Mouse (Mus musculus): ENCODE data around the gene Gm10428. TPM values are rescaled to one million over a fixed set of nuclear protein-coding genes. Genes with fewer than 3 reads are reported as not detected.
"Not testable (repeated sequence)": the region's sequence is repeated elsewhere in the genome, so short reads cannot be mapped to it uniquely, and the experiment has no call there.

The Gm10428 gene
- not detected for total RNA-seq (2021)

DNA sequence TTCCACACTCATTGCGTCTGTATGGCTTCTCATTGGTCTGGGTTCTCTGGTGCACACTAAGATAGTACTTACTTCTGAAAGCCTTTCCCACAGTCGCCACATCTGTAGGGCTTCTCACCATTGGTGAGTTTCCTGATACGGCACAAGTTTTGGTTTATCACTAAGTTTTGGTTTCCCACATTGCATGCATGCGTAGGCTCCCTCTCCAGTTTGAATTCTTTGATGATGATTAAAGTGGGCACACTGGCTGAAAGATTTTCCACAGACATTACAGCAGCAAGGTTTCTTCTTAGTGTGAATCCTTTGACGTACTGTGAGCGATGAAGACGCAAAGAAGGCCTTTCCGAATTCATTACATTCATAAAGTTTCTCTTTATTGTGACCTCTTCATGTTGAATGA, at the start of gene Gm10428:
Gm10428 (plus strand) TSS at position 321 of the 400 bp plus-strand sequence.
- intact Hi-C loops (cut with DNase I) = no loop called here
- no peak for DNase-seq (ENCODE audit: low spot score)

DNA sequence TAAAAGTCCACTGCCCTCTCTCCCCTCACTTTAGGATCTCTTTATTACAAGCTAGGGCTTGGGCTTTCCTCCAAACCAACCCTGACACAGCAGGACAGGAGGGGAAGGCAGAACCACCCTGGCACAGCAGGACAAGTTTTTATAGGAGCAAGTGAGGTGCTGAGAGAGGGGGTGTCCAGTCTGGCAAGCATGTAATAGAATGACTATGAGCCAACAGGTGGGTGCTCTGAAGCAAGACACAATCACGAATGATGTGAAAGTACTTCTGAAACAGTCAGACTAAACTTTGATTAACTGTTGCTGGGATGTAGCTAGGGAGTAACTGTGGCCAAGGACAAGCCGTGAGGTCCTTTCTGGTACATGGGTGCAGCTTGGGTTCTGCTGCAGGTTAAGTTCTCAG, 46.8 kb upstream of the Gm10428 start:
- no peak for DNase-seq (ENCODE audit: low spot score)
- intact Hi-C loops (cut with DNase I) = no loop called here

DNA sequence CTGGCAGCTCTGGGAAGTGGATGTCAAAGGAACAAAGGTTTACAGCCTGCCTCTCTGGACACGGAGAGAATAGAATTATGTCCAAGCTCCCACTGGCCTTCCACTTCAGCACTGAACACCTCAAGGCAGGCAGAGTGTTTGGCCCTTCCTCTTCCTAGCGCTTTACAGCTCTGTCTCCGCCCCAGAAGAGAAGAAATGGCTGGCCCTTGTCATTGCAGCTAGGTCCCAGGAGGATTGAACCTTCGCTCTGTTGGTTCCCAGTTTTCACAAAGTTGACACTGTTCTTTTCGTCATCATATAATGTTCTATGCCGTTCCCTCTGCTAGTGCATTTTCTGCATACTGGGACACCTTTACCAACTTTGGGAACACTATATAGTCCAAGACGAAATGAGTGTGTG, 44.6 kb upstream of the Gm10428 start:
- DNase-seq (ENCODE audit: low spot score) = no peak
- intact Hi-C loops (cut with DNase I) = no loop called here

DNA sequence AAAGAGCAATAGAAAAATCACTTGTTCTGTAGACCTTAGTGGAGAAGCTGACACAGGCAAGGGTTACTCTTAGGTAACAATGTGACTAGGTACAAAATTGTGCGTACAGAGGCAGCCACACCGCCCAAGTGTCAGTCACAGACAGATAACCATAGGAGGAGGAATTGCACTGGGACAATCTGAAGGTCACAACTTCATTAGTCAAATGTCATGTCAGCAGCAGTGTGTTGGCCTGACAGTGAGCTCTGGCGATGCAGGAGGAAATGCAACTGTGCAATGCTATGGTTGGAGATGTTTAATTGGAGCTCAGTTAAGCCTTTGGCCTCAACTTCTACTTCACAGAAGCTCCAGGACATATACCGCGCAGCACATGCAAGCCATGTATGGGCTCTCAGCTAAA, 42.2 kb upstream of the Gm10428 start:
- DNase-seq (ENCODE audit: low spot score) = no peak

DNA sequence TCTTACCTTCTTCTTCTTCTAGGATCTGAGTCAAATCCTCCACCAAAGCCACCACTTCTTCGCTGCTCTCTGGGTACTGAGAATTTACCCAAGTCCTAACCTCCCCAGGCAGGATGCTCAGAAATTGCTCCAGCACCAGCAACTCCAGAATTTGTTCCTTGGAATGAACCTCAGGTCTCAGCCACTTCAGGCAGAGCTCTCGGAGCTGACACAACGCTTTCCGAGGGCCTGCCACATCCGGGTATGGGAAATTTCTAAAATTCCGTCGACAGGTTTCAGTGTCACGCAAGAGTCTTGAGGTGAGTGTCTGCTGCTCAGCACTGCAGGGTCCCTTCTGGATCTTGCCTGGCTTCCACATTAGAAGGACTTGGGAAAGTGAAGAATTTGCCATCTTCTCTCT, 24.6 kb upstream of the Gm10428 start:
- intact Hi-C loops (cut with DNase I) = no loop called here
- DNase-seq (ENCODE audit: low spot score) = no peak

More for the DNA sequence above, 42.2 kb upstream of the Gm10428 start:
- intact Hi-C loops (cut with DNase I) = no loop called here

DNA sequence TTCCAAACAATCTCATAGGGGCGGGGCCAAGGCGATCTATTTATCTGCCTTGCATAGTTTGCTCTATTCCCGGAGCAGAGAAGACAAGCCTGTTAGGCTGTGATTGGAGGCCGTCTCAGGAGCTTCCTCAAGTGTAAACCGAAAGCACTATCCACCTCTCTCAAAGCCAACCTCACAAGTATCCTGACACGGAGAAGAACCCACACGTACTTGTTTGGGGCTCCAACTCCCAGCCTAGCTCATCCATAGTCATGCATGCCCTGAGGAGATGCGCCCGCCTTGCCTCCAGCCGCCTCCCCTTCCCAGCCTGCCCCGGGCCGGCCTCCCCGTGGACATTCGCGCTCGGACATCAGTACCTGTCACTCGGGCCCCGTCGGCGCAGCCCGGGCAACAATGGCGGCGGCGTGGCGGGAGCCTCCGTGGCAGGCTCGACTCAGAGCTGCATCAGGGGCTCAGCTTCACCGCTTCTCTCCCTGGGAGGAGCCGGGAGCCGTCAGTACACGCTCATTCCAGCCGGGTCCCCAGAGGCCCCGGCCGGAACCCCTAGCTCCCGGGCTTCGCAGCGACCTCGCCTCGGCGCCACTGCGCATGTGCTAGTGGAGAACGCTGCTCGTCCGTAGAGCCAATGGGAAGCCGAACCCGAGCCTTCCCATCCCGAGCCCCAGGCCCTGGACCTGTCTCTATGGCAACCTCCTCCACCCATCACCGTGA, 21.4 kb upstream of the Gm10428 start, which contains the start of gene Zfp287:
Zfp287 (minus strand) TSS at position 595 of the 711 bp plus-strand sequence.
- intact Hi-C loops (cut with DNase I) = no loop called here
- DNase-seq (ENCODE audit: low spot score) = peak; percentile 81

DNA sequence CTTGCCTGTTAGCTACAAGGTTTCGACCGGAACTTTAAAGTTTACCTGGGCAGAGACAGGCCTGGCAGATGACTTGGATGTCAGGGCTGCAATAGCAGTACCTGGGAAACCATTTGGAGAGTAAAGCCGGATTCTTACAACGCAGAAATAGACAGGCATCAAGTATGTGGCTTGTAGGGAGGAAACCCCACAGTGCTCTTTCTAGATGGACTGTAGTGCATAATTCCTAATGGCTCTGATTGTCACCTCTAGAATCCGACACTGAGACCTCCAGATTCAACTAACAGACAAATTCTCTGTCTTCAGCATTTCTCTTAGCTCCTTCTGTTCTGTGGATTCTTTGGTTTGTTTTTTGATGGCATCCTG, 20.9 kb upstream of the Gm10428 start:
- no peak for DNase-seq (ENCODE audit: low spot score)
- intact Hi-C loops (cut with DNase I) = no loop called here

DNA sequence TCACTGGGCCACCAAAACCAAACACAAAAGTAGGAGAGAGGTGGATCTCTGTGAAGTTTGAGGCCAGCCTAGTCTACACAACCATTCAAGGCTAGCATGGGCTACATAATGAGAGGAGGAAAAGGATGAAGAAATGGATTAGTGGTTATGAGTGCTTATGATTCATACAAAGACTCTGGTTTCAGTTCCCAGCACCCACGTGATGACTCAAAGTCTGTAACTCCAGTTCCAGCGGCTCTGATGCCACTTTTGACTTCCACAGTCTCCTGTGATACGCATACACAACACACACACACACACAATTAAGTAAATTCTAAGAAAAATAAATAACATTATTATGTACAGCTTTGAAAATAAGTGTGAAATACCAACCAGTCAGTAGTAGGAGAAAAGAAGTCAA, 20.2 kb upstream of the Gm10428 start:
- intact Hi-C loops (cut with DNase I) = no loop called here
- DNase-seq (ENCODE audit: low spot score) = no peak

DNA sequence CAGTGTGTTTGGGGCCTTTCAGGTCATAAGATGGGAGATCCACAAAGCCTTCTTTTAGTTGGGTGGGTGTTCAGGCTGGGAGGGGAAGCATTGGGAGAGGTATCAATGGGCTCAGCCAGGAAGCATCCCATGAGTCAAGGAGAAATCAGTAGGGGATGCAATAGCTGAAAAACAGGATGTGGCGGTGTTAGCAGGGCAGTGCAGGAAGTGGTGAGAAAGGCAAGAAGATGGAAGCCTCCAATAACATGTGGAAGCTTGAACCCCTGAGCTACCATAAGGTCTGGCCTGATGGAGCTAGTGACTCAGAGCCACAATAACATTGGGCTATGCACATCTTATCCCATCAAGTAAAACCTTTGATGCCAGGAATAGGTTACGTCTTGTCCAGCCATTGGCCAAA, 11.7 kb upstream of the Gm10428 start:
- intact Hi-C loops (cut with DNase I) = loop anchor here (5.0 kb wide), 2 partner anchors 391 to 431 kb away; no protein-coding TSS in a partner anchor

DNA sequence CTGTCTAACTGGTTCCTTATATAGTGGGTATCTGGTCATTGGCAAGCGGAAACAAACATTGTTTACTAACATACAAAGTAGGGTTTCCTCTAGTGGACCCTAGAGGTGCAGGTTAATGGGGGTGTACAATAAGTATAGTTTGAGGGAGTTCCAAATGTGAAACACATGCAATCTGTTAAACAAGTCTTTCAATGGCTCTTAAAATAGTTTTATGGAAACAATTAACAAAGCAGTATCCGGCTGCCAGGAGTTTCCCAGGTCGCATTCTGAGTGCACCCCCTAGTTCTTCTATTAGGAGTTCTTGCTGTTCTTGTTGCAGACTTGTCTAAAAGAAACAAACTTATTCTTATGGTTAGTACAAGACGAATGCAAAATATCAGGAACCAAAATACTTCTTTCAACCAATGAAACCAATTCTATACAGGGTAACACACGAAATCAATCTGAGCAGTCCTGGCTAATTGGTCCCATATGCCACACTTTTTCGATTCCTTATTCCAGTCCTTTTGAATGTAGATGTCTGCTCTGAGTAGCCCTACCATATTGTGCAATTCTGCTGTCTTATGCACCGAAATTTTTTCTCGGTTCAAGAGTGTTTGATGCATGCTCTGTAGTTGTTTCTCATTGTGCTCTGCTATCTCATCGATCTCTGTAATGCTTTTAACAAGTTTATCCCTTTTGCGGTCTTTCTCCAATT, 10.5 kb upstream of the Gm10428 start:
- no peak for DNase-seq (ENCODE audit: low spot score)
- intact Hi-C loops (cut with DNase I) = loop anchor here (5.0 kb wide), 2 partner anchors 390 to 430 kb away; no protein-coding TSS in a partner anchor

More for the DNA sequence above, 11.7 kb upstream of the Gm10428 start:
- DNase-seq (ENCODE audit: low spot score) = no peak

DNA sequence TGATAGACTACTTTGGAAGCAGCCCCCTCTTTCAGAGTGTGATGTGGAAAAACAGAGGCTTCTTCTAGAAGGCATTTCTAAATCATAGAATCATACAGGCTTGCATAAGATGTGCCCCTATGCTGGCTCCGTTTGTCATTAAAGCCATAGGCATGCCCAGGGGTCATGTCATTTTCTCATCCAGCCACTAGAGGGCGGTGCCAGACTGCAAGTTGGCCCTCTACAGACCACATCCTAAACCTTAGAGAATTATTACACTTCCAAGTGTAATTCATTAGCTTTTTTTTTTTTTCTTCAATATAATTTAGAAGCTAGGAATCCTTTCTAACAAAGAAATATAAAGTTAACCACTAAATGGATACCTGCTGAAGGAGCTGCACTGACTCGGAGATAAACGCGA, 8.8 kb upstream of the Gm10428 start:
- intact Hi-C loops (cut with DNase I) = loop anchor here (5.0 kb wide), 2 partner anchors 388 to 428 kb away; no protein-coding TSS in a partner anchor
- peak; percentile 21 for DNase-seq (ENCODE audit: low spot score)

DNA sequence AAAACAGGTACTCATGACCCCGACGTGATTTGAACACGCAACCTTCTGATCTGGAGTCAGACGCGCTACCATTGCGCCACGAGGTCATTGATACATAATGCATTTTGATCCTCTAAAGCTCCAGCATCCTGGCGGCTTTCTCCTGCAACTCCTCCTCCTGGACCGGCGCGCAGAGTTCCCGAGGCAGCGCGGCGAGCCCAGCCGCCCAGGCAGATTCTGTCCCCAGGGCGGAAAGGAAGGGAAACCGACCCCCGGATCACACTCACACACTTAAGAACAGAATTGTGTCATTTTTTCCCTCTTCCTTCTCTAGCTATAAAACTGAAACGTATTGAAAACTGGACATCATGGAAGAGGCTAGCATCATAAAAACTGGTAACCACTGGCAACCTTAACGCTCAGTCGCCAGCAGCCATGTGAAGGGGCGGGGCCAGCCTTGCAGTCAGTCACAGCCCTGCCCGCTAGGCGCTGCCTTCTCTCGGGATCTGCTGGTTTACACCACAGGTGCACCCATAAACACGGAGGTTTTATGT, 6.8 kb upstream of the Gm10428 start:
- intact Hi-C loops (cut with DNase I) = no loop called here
- peak; percentile 17 for DNase-seq (ENCODE audit: low spot score)

DNA sequence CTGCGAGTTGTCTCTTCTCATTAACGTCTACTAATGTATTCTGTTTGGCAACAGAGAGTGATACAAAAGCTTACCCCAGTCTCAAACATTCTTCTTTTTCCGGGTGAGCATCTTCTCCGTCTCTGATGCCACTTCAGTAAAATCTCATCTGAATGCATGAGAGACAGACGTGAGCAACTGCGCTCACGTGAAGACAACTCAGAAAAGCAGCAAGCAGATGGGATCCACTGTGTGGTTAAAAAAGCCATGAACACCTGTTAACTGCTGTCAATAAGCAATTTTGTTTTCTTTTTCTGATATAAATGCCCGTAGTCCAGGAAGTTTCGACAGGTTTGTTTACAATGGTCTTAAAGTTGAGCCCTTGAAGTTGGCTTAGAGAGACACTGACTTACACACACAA, 5.7 kb upstream of the Gm10428 start:
- DNase-seq (ENCODE audit: low spot score) = no peak
- intact Hi-C loops (cut with DNase I) = no loop called here

DNA sequence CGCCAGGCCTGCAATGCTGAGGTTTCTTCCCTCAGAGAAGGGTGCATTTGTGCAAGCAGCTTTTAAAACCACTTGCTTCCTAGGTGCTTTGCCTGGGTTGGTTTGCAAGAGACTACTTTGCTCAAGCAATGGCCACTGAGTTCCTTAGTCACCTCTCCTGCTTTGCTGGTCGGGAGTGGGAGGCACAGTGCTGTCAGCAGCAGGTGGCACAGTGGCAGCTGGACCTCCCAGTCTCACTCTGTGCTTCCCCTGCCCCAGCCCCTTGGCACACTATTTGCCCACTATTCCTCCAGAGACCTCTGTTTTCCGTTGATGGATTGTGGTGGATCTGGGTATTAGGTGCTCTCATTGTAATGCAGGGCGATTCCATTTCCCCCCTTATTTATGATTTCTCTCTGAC, 4.8 kb upstream of the Gm10428 start:
- no peak for DNase-seq (ENCODE audit: low spot score)
- intact Hi-C loops (cut with DNase I) = no loop called here

DNA sequence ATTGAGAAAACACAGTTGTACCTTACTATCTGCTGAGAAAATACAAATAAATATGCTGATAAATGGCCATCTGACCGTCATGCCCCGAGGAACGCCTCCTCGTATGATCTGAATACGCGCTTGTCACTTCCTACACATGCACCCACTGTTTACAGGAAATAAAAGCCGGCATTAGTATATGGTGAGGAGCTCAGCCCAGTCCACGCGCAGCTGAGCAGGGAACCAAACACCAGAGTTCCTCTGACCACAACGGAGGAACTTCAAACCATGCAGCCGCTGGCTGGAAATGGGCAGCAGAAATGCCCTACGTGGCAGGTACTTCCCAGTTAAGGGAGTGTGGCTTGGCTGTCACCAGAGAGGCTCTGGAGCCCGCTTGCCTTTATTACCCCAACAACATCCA, 3.5 kb upstream of the Gm10428 start:
- DNase-seq (ENCODE audit: low spot score); intact Hi-C loops (cut with DNase I): not testable (repeated sequence)

DNA sequence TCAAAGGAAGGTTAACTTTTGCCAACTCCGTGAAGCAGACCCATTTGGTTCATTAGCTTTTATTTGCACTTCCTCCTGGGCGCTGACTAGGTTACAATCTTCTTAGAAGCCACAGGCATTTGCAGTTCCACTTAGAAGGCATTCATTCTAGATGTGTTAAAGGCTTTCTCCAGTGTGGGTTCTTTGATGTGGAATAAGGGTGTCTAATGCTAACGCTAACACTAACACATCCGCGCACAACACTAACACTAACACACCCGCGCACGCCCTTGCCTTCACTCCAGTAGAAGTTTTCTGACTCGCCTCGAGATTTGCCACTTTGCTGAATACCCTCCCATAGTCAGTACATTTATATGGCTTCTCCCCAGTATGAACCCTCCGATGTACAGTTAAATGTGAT, 709 bp upstream of the Gm10428 start:
- intact Hi-C loops (cut with DNase I) = no loop called here
- no peak for DNase-seq (ENCODE audit: low spot score)

DNA sequence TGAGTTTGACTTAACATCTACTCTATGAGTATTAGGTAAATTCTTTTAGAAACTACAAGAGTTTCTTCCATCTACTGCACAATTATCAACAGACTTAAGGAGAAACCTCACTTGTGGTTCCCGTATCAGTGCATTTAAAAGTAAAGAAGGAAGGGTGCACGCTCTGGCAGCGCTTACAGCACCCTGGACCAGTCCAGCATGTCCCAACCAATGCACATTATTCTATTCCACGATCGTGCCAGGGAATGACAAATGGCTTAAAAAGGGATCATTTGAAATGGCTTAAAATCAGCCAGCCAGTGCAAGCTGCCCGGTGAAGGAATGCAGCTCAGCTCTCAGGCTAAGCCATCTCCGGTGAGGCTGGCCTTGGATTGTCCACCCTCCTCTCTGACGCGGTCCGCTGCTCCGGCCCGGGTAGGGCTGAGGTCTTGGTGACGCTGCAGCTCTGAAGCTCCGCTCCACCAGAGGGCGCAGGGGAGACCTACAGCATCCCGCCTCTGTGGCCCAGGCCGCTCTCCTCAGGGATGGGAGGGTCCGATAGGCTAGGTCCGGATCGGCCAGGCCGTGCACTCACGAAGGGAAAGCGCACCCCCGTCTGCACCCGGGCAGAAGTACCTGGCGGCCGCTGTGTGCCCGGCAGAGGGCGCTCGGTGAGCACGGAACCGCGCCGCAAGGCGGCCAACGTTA, 3.7 kb downstream of the Gm10428 start:
- peak; percentile 92 for DNase-seq (ENCODE audit: low spot score)
- intact Hi-C loops (cut with DNase I) = loop anchor here (1.0 to 5.0 kb wide), 3 partner anchors 52 to 376 kb away; no protein-coding TSS in a partner anchor

DNA sequence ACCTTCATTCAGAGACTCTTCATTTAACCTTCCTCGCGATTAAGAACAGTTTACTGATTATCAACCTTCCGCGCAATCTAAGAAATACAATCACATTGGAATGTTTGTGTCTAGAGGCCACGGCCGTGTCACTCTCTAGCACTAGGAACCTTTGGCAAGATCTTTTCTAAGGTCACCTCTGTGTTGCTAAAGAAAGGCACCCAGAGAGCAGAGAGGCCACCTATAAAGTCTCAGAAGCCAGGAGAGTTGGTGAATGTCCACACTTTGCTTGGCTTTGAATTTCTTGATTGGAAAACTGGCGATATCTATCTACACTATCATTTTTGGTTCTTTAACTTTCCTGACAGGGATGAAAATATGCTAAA, 4.2 kb downstream of the Gm10428 start:
- intact Hi-C loops (cut with DNase I) = loop anchor here (1.0 to 5.0 kb wide), 3 partner anchors 52 to 375 kb away; no protein-coding TSS in a partner anchor
- no peak for DNase-seq (ENCODE audit: low spot score)

DNA sequence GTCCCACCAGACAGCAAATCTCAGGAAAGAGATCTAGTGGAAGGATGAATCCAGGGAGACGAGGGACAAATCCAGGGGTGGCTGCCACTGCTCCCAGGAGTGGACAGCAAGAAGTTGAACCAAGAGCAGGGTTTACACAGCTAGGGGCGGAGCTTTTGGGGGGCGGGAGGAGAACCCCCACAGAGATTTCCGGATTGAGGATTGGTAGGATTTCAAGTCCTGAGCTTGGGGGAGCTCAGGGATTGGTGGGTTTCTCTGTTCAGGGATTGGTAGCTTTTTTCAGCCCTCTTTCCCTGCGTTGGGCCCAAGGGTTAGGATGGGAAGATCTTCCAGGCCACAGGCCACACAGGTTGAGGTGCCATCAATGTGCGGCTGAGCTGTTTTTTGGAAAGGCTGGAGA, 5.0 kb downstream of the Gm10428 start:
- intact Hi-C loops (cut with DNase I) = loop anchor here (1.0 to 5.0 kb wide), 3 partner anchors 51 to 374 kb away; no protein-coding TSS in a partner anchor
- DNase-seq (ENCODE audit: low spot score) = no peak

DNA sequence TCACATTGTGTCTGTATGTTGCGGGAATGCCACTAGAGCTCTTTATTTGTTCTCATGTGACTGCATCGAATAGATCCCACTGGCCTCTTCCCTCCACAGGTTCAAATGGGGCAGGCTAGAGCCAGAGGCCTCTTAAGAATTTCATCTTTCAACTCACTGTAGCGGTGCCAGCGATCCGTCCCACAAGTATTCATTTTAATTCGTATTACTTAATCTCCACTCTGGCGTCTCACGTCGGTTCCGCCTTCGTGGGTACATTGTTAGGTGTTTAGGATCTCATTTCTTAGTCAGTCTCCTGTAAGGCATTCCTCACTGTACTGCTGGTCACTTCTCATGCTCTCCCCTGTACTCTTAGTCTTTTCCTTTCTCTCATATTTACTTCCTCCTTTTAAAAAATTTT, 5.6 kb downstream of the Gm10428 start:
- intact Hi-C loops (cut with DNase I) = loop anchor here (5.0 kb wide), 1 partner anchor 374 kb away; no protein-coding TSS in a partner anchor
- no peak for DNase-seq (ENCODE audit: low spot score)
